Mouse (Mus musculus): ENCODE data around the gene Zfp809. TPM values are rescaled to one million over a fixed set of nuclear protein-coding genes. Genes with fewer than 3 reads are reported as not detected.

Gene Zfp809
- polyA plus RNA-seq, 1 experiment from 2014 or later = 19.0 TPM

Other genes starting within 250 kb of the Zfp809 start
- gene Rgl3, start 236.3 kb upstream of the Zfp809 start, polyA plus RNA-seq (2014; fragmentation: Nextera tagmentation; extraction: Ambion mirVana) = 0.74 and 1.1 TPM in 2 replicates
- not detected in 2 replicates for gene Ccdc151, start 223.1 kb upstream of the Zfp809 start, polyA plus RNA-seq (2014; fragmentation: Nextera tagmentation; extraction: Ambion mirVana)
- 72.2 and 77.8 TPM in 2 replicates for gene Prkcsh, start 222.9 kb upstream of the Zfp809 start, polyA plus RNA-seq (2014; fragmentation: Nextera tagmentation; extraction: Ambion mirVana)
- 0.27 and 0.37 TPM in 2 replicates for gene Elavl3, start 173.7 kb upstream of the Zfp809 start, polyA plus RNA-seq (2014; fragmentation: Nextera tagmentation; extraction: Ambion mirVana)
- gene Gm49318, start 154.5 kb upstream of the Zfp809 start, polyA plus RNA-seq (2014; fragmentation: Nextera tagmentation; extraction: Ambion mirVana) = not detected in 2 replicates
- 5.5 and 6.7 TPM in 2 replicates for gene Zfp653, start 154.3 kb upstream of the Zfp809 start, polyA plus RNA-seq (2014; fragmentation: Nextera tagmentation; extraction: Ambion mirVana)
- gene Ecsit, start 140.3 kb upstream of the Zfp809 start, polyA plus RNA-seq (2014; fragmentation: Nextera tagmentation; extraction: Ambion mirVana) = 48.4 and 50.6 TPM in 2 replicates
- gene Cnn1, start 126.5 kb upstream of the Zfp809 start, polyA plus RNA-seq (2014; fragmentation: Nextera tagmentation; extraction: Ambion mirVana) = 388 and 445 TPM in 2 replicates
- 132 and 134 TPM in 2 replicates for gene Elof1, start 108.5 kb upstream of the Zfp809 start, polyA plus RNA-seq (2014; fragmentation: Nextera tagmentation; extraction: Ambion mirVana)
- gene Acp5, start 90.0 kb upstream of the Zfp809 start, polyA plus RNA-seq (2014; fragmentation: Nextera tagmentation; extraction: Ambion mirVana) = 51.6 and 68.9 TPM in 2 replicates
- 47.0 and 47.8 TPM in 2 replicates for gene Pigyl, start 68.9 kb upstream of the Zfp809 start, polyA plus RNA-seq (2014; fragmentation: Nextera tagmentation; extraction: Ambion mirVana)
- gene Zfp872, start 37.6 kb upstream of the Zfp809 start, polyA plus RNA-seq (2014; fragmentation: Nextera tagmentation; extraction: Ambion mirVana) = 0.04 and 0.10 TPM in 2 replicates
- 3.1 and 5.6 TPM in 2 replicates for gene Zfp599, start 34.2 kb downstream of the Zfp809 start, polyA plus RNA-seq (2014; fragmentation: Nextera tagmentation; extraction: Ambion mirVana)
- 12.9 and 15.7 TPM in 2 replicates for gene Zfp810, start 81.9 kb downstream of the Zfp809 start, polyA plus RNA-seq (2014; fragmentation: Nextera tagmentation; extraction: Ambion mirVana)
- gene Anln, start 163.5 kb downstream of the Zfp809 start, polyA plus RNA-seq (2014; fragmentation: Nextera tagmentation; extraction: Ambion mirVana) = 50.1 and 56.3 TPM in 2 replicates
- 2.9 and 3.0 TPM in 2 replicates for gene 9530077C05Rik, start 185.8 kb downstream of the Zfp809 start, polyA plus RNA-seq (2014; fragmentation: Nextera tagmentation; extraction: Ambion mirVana)
- gene Gm17545, start 228.6 kb downstream of the Zfp809 start, polyA plus RNA-seq (2014; fragmentation: Nextera tagmentation; extraction: Ambion mirVana) = not detected in 2 replicates
- gene Rp9, start 244.0 kb downstream of the Zfp809 start, polyA plus RNA-seq (2014; fragmentation: Nextera tagmentation; extraction: Ambion mirVana) = 42.4 and 48.0 TPM in 2 replicates